Mouse (Mus musculus): ENCODE results near the gene Uprt.

GRCm38 (mm10) chrX:104464376-104464775 is 18.2 kb upstream of the Uprt start:
- TF ChIP-seq POLR2A (IDR thresholded peaks at IDR 0.05; ENCODE audit: insufficient read depth, low read depth, low read length) (no peak), CTCF (IDR thresholded peaks at IDR 0.05) (no peak), EP300 (IDR thresholded peaks at IDR 0.05; ENCODE audit: insufficient read depth, low read depth, low read length) (no peak)
